Mouse (Mus musculus) urinary bladder, postnatal 36 days (tissue): ENCODE results near the gene Xrcc2.
A peak's percentile ranks its signal among the peaks of the same experiment; 100 is the strongest.

Experiments
- DNase-seq, 2 experiments: peaks; one replicate each; pipeline ENCODE4 v3.0.0; 2022; ENCODE audit warnings: low spot score in 2 of 2, mixed read lengths in 1 of 2

Gene Xrcc2

DNA sequence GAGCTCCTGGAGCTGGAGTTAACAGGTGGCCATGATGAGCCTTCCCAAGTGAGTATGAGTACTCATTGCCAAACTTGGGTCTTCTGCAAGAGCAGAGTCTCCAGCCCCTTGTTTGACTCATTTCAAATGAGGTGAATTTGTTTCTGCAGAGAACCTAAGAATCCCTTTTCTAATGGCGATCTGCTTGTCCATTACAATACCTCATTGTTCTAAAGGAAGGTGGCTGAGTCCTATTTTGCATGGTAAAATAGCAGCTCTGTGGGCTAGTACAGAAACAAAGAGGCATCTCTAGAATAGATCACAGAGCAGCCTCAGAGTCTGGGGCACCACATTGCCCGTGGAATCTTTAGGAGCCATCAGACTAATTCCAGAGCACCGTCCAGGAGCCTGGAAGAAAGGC lies 34.6 kb downstream of the Xrcc2 start:
- DNase-seq, result no peak

GRCm38 (mm10) chr5:25668306-25668705 lies 37.3 kb downstream of the Xrcc2 start:
- DNase-seq, result no peak

GRCm38 (mm10) chr5:25666684-25667083 lies 38.9 kb downstream of the Xrcc2 start:
- no peak for DNase-seq

GRCm38 (mm10) chr5:25666108-25666507 lies 39.5 kb downstream of the Xrcc2 start:
- peak in 1 of 2 experiments; percentile 3 for DNase-seq

DNA sequence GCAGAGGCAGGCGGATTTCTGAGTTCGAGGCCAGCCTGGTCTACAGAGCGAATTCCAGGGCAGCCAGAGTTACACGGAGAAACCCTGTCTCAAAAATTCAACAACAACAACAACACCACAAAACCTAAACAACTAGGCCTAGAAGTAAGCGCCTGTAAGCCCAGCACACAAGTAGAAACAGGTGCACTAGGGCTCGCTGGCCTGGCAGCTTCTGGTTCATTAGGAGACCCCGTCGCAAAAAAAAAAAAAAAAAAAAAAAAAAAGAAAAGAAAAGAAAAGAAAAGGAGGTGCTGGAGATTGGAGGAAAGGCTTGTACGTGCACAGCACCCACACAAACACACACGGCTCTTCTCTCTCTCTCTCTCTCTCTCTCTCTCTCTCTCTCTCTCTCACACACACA lies 40.1 kb downstream of the Xrcc2 start:
- no peak for DNase-seq

DNA sequence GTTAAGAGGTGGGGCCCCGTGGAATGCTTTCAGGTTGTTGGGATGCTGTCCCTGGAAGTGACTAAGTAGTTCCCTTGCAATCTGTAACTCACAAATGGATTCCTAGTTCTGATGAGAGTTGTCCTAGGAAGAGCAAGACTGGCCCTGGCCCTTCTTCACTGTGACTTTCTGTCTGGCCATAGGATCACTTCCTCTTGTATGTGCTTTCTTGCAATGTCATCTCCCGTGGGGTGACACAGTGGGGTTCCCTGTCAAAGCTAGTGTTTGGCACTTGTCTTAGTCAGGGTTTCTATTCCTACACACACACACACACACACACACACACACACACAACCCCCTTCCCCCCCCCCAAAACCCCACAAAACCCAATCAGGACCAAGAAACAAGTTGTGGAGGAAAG lies 42.5 kb downstream of the Xrcc2 start:
- DNase-seq, result no peak

- DNase-seq, result no peak
Measured at GRCm38 (mm10) chr5:25654578-25654987, 51.0 kb downstream of the Xrcc2 start.

DNA sequence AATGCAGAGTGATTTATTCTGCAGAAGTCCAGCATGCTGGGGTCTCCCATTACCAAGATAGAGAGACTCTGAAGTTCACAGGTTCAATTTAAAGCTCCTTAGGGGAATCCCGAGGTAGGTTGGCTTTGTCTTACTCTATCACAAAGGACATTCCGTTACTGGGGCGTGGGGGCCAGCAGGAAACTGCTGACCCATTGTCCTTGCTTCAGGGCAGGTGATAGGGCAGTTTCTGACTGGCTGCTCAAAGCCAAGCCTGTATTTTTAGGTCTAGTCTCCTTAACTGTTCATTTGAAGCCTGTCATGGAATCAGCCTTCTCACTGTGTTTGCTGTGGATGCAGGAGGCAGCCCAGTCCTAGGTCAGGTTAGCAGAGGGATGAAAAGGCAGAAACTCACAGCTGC lies 52.2 kb downstream of the Xrcc2 start:
- no peak for DNase-seq

- no peak for DNase-seq
Measured at GRCm38 (mm10) chr5:25652435-25652834, 53.2 kb downstream of the Xrcc2 start.

GRCm38 (mm10) chr5:25645661-25646364 lies 59.8 kb downstream of the Xrcc2 start:
- DNase-seq, result no peak

- DNase-seq, result no peak
Measured at GRCm38 (mm10) chr5:25644509-25644908, 61.1 kb downstream of the Xrcc2 start.

DNA sequence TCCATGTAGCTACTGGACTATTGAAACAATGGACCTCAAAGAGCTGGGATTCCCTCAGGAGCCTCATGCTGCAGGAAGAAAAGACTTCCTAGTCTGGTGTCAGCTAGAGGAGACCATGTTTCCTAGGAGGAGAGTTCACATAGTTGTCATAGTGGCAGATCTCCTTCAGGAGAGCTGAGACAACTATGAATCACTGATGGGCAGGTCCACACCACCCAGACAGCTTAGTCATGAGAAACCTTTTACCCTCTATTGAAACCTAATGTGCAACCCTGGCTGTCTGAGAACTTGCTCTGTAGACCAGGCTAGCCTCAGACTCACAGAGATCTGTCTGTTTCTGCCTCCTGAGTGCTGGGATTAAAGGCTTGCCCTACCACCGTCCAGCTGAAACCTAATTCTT lies 62.9 kb downstream of the Xrcc2 start:
- no peak for DNase-seq
